Mouse (Mus musculus) megakaryocyte, embryonic 14.5 days (primary cell): Measurements from ENCODE around the gene Dynll1.

Source experiments
- FLI1 ChIP-seq: IDR thresholded peaks from 2 replicates; pipeline ENCODE4 v1.6.1; 2012; ENCODE audit warnings: low read length, inconsistent platforms, mixed read lengths
- GATA1 ChIP-seq: IDR thresholded peaks from 3 replicates; pipeline ENCODE4 v1.6.1; 2012; ENCODE audit warnings: mixed read lengths, low read length, inconsistent platforms, borderline replicate concordance

DNA sequence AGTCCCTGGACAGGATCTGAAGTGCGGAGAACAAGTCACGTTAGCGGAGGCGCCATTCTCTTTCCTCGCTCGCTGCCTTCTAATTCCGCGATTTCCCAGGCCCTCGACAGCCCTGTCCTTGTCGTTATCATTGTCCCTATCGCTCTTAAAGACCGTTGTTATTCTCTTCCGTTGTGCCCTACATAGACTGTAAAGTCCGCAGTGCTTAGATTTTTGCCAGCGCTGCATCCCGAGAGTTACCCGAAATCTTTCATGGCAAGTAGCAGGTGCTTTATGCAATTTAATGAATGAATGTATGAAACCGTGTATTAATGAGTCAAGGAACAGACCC lies 48.4 kb upstream of the Dynll1 start:
- TF ChIP-seq GATA1: no peak
- TF ChIP-seq FLI1: no peak
